Mouse (Mus musculus): ENCODE results near the gene 2300002M23Rik.

Gene 2300002M23Rik

DNA sequence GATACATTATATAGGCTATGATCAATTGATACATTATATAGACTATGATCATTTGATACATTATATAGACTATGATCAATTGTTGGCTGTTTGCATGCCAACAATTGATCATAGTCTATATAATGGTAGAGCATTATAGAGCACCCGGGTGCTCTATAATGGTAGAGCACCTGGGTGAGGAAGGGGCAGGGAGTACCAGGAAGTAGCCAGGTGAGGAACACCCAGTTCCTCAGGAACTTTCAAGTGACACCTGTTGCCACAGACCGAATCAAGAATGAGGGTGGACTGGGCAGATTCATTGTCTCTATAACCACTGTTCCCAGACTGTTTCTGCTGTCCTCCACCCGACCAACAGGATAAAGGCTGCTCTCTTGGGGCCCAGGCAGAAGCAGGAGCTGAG is at the start of gene 2300002M23Rik:
Gene 2300002M23Rik, plus strand, starts transcription at position 301 of the 400 bp plus-strand sequence.
- in situ Hi-C loops (cut with MboI, MseI) = no loop called here

DNA sequence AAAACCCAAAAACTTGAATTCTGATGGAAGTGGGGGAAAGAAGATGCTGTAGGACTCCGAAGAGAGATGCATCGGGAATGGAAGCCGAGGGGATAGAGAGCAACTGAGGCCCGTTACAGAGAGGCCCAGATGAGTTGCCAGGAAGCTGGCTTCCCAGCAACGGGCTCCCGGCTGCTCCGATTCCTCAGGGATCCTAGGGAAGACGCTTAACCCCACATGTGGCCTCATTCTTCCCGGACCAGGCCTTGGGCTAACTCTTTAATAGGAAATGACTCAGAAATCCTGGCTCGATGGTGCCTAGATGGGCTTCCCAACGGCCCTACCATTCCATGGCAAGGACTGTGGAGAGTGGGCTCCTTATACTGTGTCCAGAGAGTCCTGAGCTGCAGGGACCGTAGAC is 49.7 kb upstream of the 2300002M23Rik start:
- in situ Hi-C loops (cut with MboI, MseI) = no loop called here

DNA sequence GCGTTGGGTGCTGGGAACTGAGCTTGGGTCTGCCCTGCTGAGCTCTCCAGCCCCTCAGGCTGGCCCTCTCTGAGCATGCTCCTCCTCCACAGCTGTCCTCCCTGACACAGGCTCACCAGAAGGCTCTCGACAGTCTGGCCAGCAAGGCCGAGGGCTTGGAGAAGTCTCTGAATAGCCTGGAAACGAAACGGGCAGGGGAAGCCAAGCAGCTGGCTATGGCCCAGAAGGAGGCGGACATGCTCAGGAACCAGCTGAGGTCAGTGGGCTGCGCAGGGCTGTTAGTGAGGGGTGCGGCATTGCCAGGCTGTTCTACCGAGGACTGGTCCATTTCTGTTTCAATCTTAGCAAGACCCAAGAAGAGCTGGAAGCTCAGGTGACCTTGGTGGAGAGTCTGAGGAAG is 42.9 kb upstream of the 2300002M23Rik start:
- in situ Hi-C loops (cut with MboI, MseI) = no loop called here

DNA sequence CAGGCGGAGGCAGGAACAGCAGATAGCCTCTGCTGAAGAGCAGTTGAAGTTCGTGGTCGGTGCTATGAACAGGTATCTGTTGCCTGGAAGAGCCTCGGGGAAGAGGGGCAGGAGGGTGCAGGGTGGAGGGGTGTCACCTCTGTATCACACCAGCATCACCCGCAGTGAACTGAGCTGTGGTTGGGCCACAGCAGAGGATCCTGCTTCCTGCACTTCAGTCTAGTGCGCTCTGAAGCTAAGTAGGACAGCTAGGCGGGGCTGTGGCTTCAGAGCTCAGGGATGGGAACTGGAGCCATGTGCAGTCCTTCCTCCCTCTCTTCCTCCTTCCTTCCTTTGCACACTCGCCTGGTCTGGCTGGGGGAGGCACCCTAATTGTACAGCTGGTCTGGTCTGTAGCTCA is 40.6 kb upstream of the 2300002M23Rik start:
- in situ Hi-C loops (cut with MboI, MseI) = no loop called here

DNA sequence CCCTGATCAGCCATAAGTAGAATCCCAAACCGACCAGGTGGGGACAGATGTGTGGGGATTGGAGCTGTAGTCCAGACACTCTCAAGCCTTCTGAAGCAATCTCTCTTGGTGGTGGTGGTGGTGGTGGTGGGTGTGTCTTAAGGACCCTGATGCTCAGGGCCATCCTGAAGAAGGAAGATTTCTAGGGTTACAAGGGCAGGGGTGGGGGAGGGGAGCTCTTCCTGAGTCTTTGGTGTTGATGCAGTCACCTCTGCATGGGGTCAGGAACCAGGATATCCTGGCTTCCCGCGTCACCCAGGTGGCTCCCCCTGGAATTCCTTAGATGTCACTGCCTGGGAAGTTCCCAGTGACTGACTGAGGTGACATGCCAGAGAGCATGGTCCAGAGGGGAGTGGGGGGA is 34.9 kb upstream of the 2300002M23Rik start:
- in situ Hi-C loops (cut with MboI, MseI) = no loop called here

DNA sequence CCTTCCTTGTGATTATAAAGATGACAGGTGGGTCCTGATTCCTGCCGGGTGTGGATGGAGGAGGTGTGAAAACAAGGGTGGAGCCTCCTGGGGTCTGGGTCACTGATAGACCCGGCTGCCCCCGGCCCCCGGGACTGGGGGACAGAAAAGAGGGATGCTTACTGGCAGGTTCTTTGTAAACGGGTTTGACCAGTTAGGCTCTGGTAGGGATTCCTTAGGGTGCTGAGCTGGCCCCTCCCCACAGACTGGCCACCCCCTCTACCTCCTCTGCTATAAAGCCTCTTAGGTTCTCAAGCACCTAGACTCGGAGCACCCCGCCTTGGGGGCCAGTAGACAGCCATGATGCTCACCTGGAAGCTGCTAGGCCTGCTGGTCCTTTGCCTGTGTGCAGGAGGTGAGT is 34.3 kb upstream of the 2300002M23Rik start, which contains the start of gene Psors1c2:
Gene Psors1c2, plus strand, starts transcription at position 301 of the 400 bp plus-strand sequence.
- in situ Hi-C loops (cut with MboI, MseI) = no loop called here

DNA sequence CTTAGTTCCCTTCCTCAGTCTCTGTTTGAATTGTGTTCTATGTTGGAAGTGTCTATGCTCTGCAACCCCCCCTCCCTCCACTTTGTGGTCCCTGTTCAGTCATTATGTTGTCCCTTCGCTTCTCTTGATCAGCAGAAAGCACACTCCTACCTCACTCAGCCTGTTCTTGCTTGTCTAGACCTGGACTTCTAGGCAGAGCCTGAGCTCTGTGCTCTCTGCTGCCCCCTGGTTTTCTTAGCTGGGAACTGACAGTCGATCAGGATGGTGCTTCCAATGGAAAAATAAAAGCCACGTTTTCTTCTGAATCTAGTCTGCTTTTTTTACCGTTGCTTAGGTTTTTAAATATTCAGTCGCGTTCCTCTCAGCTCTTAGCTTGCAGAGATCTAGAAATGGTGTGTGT is 32.9 kb upstream of the 2300002M23Rik start:
- in situ Hi-C loops (cut with MboI, MseI) = no loop called here

DNA sequence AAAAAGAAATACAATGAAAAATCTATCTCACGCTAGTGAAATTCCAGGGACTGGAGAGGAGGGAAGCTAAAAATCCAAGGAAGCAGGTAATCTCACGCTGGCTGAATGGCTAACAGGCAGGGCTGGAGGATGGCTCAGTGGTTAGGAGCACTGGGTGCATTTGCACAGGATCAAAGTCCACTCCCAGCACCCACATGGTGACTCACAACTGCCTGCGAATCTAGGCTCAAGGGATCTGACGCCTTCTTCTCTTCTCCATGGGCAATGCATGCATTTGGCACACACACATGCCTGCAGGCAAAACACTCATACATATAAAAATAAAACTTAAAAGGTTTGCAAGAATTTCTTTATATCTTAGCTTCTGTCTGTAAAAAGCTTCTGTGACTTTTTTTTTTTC is 29.8 kb upstream of the 2300002M23Rik start:
- in situ Hi-C loops (cut with MboI, MseI) = no loop called here

DNA sequence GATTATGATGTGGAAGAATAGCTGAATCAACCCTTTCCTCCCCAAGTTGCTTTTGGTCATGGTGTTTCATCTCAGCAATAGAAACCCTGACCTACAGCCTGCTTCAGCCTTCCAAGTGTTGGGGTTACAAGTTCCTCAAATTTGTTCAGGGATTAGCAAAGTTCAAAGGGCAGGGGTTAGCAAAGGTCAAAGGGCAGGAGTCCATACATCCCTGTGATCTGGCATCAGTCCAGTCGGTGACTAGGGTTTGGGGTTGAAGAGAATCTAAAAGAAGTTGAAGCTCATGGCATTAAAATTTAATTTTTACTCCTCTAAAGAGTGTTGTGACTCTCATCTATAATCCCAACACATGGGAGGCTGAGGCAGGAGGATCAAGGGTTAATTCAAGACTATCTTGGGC is 28.8 kb upstream of the 2300002M23Rik start:
- in situ Hi-C loops (cut with MboI, MseI) = no loop called here

DNA sequence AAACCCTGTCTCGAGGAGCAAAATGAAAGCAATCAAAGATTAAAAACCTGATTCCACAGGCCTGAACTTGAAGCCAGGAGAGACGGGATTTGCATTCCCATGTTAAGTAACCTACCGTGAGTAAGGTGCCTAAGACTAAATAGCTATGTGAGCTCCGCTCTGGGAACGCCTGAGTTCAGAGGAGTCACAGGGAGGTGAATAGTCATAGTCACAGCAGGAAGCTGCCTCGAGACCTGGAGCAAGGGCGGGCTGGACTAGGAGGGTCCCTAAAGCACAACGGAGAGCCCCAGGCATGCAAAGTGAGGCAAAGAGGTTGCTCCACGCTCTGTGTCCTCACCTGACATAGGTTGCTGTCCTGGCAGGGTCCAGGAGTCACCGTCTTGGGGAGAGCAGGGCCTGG is 27.7 kb upstream of the 2300002M23Rik start:
- in situ Hi-C loops (cut with MboI, MseI) = no loop called here

DNA sequence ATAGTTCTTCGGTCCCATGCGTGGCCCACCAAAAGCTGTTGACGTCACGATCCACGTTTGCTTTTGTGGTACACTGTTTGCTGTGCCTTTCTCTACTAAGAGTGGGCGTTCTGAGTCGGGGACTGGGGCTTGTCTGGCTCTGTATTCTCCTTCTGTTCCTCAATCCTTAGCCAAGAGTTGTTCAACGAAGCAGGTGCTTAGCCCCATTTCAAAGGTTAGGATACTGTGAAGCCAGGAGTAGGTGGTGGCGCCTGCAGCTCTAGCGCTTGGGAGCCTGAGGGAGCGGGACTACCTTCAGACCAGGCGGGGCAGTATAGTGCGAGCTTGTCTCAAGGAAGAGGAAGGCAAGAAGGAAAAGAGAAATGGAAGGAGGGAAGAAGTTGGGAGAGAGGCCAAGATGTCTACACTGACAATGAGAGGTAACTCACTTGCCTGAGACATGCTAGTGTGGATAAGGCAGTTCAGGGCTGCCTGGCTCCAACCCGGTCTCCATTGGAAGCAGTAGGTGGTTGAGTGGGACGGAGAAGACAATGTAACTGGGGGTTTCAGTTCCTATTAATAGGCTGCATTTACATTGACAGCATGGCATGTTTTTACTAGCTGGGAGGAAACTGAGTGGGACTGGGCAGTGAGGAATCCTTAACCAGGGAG is 24.4 kb upstream of the 2300002M23Rik start:
- in situ Hi-C loops (cut with MboI, MseI) = no loop called here

DNA sequence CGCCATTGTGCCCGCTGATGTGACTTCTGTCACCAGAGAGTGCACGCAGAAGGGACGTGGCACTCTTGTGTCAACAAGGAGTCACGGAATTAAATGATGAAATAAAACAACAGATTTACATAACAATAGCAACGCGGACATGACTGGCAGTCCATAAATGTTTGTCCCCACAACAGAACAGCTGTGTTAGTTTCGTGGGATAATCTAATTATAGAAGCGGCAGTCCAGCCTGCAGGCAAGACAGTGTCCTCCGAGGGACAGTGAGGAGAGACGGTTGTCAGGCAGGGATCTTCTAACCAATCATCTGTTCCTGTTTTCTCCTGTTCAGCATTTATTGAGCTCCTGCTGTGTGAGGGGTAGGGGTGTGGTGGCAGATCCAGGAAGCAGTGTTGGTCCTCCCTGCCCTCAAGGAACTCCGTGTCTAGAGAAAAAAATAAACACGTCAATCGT is 23.8 kb upstream of the 2300002M23Rik start:
- in situ Hi-C loops (cut with MboI, MseI) = no loop called here

DNA sequence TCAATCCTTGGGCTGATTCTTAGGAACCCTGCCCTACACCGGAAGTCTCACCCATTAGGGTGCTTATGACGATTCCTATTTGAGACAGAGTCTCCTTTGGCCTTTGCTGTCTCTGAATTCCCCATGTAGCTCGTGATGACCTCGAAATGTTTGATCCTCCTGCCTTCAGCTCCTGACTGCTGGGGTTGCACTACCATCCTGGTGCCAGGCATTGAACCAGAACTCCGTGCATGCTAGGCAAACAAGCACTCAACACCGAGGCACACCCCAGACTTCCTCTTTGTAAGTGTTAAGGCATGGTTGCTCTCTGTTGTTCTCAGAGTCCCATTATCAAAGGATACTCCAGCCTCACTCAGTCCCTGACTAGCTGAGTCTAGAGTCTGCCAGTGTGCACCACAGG is 23.2 kb upstream of the 2300002M23Rik start:
- in situ Hi-C loops (cut with MboI, MseI) = no loop called here

DNA sequence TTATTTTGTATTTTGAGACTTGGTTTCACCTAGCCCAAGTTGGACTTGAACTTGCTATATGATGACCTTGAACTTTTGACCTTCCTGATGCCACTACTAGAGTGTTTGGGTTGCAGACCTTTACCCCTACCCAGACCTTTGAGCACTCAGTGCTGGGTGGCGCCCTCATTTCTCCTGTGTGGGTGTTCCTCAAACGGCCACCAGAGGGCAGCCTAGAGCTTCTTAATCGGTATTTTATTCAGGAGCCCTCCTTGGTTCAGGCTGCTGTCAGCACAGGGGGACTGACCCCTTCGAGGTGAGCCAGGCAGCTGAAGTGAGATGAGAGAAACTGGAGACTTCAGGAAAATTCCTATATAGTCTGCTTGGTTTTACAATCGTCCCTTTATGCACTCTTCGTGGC is 22.6 kb upstream of the 2300002M23Rik start:
- in situ Hi-C loops (cut with MboI, MseI) = no loop called here

DNA sequence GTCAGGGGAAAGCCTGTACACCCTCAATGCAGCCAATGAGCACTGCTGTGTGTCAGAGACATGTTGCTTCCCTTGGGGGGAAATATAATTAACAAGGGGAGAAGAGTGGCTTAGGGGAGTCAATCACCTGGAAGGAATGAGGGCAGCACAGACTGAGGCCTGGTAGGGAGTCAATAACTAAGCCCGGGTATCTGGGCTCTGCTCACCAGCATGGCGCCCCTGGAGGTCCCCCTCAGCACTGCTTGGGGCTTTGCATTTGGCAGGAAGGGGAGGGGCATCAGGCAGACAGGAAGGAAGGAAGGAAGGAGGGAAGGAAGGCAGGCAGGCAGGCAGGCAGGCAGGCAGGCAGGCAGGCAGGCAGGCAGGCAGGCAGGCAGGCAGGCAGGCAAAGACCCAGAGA is 19.8 kb upstream of the 2300002M23Rik start:
- in situ Hi-C loops (cut with MboI, MseI) = no loop called here

DNA sequence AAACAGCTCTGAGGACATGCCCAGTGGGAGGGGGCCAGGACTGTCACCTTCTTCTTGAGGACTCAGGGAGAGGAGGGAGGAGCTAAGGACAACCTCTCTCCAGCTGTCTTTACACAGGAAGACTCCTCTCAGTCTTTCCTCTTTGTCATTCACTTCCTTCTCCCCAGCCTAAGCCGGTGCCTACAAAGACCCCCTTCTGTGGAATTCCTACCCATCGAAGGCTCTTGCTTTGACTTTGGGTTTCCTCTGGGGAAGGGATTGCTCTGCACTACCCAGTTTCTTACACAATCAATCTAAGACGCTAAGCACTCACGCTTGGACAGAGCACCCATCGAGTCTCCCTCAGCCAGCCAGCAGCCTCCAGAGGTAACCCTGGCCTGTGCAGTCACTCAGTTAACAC is 18.6 kb upstream of the 2300002M23Rik start:
- in situ Hi-C loops (cut with MboI, MseI) = no loop called here

DNA sequence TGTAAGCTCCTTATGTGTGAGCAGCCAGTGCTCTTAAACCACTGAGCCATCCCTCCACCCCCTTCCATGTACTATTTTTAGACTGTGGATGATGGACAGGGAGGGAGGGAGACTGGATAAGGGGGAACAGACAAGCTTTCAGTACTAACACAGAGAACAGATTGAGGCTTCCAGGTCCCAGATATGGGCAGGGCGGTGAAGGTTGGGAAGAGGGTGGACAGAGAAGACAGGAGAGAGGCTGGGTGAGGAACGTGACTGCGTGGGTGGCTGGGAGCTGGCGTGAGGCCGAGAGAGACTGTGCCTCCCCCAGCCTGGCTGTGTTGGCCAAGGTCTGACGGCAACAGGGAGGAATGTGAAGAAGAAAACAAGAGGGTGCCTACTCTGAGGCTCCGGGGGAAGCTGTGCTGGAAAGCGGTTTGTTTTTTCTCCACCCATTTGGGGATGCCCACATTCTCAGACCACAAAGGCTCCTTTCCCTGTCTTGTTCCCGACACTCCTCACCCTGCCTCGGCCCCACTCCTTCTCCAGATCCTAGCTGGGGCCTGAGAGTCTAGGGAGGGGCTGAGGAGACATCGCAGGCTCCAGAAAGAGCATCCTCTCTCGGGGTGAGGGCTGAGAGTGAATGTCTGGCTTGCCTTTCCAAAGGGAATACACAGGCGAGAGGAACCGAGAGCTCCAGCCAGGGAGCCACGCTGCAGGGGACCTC is 17.7 kb upstream of the 2300002M23Rik start:
- in situ Hi-C loops (cut with MboI, MseI) = no loop called here

DNA sequence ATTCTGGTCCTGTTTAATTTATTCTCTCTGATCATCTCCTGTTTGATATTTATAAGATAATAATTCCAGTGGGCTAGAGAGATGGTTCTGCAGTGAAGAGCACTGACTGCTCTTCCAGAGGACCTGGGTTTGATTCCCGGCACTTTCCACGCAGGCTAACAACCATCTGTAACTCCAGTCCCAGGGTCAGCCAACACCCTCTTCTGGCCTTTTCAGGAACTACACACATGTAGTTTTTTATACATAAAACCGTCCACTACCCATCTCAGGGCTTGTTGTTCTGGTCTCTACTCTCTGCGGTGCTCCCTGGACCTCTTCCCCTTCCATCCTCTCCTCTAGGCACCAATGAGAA is 17.1 kb upstream of the 2300002M23Rik start:
- in situ Hi-C loops (cut with MboI, MseI) = no loop called here

DNA sequence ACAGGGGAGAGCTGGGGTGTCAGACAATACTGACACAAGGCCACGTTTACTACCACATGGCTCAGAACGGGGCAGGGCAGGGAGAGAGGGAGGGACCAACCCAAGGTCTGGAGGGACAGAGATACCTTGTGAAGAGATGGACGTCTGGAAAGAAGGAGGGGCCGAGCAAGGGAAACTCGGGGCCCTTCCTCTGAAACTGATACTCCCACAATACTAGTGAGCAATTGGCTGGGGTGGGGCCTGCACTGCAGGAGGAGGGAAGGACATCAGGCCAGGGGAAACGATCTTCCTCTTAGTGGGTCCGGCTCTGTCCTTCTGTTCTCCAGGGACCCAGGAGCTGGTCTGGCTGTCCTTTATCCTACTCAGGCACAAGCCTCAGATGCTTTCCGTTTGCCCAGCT is 16.4 kb upstream of the 2300002M23Rik start:
- in situ Hi-C loops (cut with MboI, MseI) = no loop called here

DNA sequence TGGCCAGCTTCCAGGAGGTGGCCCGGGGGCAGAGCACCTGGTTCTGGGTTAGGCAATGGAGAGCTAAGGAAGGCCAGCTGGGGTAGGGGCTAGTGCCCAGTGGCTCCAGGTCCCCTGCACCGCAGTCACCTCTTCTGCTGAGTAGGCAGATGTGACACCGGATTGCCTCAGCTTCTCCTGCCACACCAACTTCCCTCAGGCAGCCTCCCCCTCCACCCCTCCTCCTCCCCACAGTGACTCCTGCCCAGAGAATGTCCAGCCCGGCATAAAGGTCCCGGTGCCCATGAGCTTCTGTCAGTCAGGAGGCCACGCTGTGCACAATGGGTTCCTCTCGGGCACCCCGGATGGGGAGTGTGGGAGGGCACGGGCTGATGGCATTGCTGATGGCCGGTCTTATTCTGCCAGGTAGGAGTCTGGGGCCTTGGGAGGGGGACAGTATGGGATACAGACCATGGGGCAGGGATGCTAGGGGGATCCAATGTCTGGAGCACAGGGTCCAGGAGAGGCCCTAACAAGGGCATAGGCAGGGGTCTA is 15.3 kb upstream of the 2300002M23Rik start, which contains the start of gene Cdsn:
Gene Cdsn, plus strand, starts transcription at position 248 of the 534 bp plus-strand sequence.
- in situ Hi-C loops (cut with MboI, MseI) = no loop called here

DNA sequence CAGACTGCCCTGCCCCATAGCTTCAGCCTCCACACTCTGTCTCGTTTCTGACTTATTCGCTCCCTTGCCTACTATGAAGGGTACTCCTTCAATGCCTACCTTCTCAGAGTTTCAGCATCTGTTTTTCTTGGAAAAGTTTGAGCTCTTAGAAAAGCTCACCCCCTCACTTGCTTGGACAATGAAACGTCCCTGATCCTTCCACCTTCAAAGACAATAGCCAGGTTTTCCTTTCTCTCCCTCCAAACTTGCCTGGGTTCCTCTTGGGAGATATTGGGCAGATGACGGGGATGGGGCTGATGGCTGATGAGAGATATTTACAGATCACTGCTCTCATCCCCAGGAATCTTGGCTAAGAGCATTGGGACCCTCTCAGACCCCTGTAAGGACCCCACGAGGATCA is 12.9 kb upstream of the 2300002M23Rik start:
- in situ Hi-C loops (cut with MboI, MseI) = no loop called here

DNA sequence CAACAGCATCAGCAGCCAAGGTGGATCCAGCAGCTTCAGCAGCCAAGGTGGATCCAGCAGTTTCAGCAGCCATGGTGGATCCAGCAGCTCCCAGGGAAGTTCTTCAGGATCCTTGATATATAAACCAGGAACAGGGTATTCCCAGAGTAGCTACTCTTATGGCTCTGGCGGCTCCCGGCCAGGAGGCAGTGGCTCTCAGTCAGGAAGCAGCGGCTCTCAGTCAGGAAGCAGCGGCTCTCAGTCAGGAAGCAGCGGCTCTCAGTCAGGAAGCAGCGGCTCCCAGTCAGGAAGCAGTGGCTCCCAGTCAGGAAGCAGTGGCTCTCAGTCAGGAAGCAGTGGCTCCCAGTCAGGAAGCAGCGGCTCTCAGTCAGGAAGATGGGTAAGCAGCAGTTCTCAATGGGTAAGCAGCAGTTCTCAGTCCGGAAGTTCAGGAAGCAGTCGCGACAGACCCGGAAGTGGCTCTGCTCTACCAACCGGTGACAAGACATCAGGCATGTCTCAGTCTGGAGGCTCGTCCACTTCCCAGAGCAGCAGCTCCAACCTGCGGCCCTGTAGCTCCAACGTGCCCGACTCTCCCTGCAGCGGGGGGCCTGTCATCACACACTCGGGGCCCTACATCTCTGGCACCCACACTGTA is 12.4 kb upstream of the 2300002M23Rik start:
- in situ Hi-C loops (cut with MboI, MseI) = no loop called here
